Mouse (Mus musculus) megakaryocyte, embryonic 14.5 days (primary cell): Measurements from ENCODE around the gene Guca2b.

Experiments used
- FLI1 ChIP-seq: IDR thresholded peaks from 2 replicates; pipeline ENCODE4 v1.6.1; 2012; ENCODE audit warnings: low read length, inconsistent platforms, mixed read lengths
- GATA1 ChIP-seq: IDR thresholded peaks from 3 replicates; pipeline ENCODE4 v1.6.1; 2012; ENCODE audit warnings: mixed read lengths, low read length, inconsistent platforms, borderline replicate concordance

DNA sequence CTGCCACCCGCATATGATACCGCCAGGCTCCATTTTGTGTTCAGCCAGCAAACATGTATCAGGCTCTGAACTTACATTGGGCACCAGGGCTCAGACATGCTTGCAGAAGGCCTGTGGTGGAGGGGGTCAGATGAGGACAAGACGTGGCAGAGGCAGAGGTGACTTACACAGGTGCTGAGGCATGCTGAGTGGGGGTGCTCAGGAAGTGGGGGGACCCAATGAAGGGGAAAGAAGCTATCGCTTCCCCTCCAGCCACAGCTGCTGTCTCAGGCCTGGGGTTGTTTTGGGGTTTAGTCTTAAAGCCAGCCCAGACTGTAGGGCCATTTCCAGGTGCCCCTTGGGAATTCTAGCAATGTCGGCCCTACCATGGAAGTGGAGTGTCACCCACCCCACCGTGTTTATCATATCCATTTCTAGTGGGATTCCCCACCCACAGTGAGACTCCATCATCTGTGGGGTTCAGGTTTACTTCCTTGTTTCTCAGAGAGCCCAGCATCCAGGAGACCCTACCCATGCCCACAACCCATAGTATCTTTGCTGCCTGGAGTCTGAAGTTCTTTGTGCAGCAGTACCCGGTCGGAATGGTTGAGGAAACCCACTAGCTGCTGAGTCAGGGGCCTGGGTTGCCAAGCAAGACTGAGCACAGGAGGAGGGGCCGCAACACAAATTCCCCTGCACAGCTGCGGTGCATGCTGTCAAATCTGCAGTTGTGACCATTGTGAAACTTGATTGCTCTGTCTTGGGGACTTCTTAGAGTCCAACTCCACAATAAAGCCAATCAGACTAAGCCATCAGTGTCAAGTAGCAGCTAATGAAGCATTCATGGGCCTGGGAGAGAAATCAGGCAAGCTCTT, 10.8 kb upstream of the Guca2b start:
- TF ChIP-seq GATA1 (no peak), FLI1 (no peak)
